8 mouse cellular contexts compared by ENCODE assay signal in genomic region chr6:128844131-128844530, GRCm38 (mm10). TPM values are rescaled to one million over a fixed set of nuclear protein-coding genes. Genes with fewer than 3 reads are reported as not detected.
A peak's percentile ranks its signal among the peaks of the same experiment; 100 is the strongest.
DNase-seq lines count a peak whose midpoint lies in the region; ATAC-seq and TF ChIP-seq lines count a peak whose summit lies in the region.

No protein-coding gene starts in this region.

- no peak for ATAC-seq in kidney, postnatal 0 days (replicated peaks; ENCODE audit: low FRiP score, low read depth)
- ATAC-seq in intestine, postnatal 0 days, result no peak

- no peak for DNase-seq in kidney, postnatal 0 days (ENCODE audit: low spot score)
- no peak for DNase-seq in kidney, adult 8-10 months
- DNase-seq in ES-CJ7 (ENCODE audit: low read depth, low spot score), result peak; percentile 45
- peak; percentile 18 for DNase-seq in embryonic facial prominence, embryonic 10.5 days (ENCODE audit: low spot score)
- peak; percentile 16 for DNase-seq in retina, embryonic 14.5 days (ENCODE audit: low spot score)
- DNase-seq in adrenal gland, postnatal 4 days (ENCODE audit: low spot score in 2 of 2), result no peak
- no peak for DNase-seq in spleen, postnatal 14 days (ENCODE audit: low spot score in 2 of 2)

- H3K4me1 ChIP-seq in kidney, postnatal 0 days (replicated peaks; ENCODE audit: insufficient read depth, low read length), result no peaks in the 10 kb centered on the region
- peaks cover 32% of the 10 kb centered on the region for H3K4me1 ChIP-seq in embryonic facial prominence, embryonic 10.5 days
- no peaks in the 10 kb centered on the region for H3K4me1 ChIP-seq in intestine, postnatal 0 days (replicated peaks; ENCODE audit: control insufficient read depth, insufficient read depth, low read length)

- H3K4me2 ChIP-seq in kidney, postnatal 0 days (ENCODE audit: low read length), result peak overlapping the region; percentile 65
- peak overlapping the region; percentile 73 for H3K4me2 ChIP-seq in intestine, postnatal 0 days (replicated peaks; ENCODE audit: low read depth)

- H3K27me3 ChIP-seq in kidney, postnatal 0 days (ENCODE audit: insufficient read depth, low read length), result no peaks in the 10 kb centered on the region
- 0 out of 2 replicates have a peak, but pooled peaks cover 5% of the 10 kb centered on the region for H3K27me3 ChIP-seq in embryonic facial prominence, embryonic 10.5 days (replicated peaks; ENCODE audit: low read depth, poor library complexity, severe bottlenecking)
- no peaks in the 10 kb centered on the region for H3K27me3 ChIP-seq in intestine, postnatal 0 days (replicated peaks; ENCODE audit: control insufficient read depth, insufficient read depth, low read length)

- WGBS in kidney, postnatal 0 days, result 24% methylated on average over 8 of the region's 8 CpGs
- 39% methylated on average over 8 of the region's 8 CpGs for WGBS in embryonic facial prominence, embryonic 10.5 days
- 25% methylated on average over 8 of the region's 8 CpGs for WGBS in intestine, postnatal 0 days

- H3K36me3 ChIP-seq in kidney, postnatal 0 days (ENCODE audit: insufficient read depth, low read length), result no peaks in the 10 kb centered on the region
- H3K36me3 ChIP-seq in embryonic facial prominence, embryonic 10.5 days (replicated peaks), result no peaks in the 10 kb centered on the region
- H3K36me3 ChIP-seq in intestine, postnatal 0 days (ENCODE audit: control insufficient read depth, insufficient read depth), result no peaks in the 10 kb centered on the region

- no peaks in the 10 kb centered on the region for H3K9me3 ChIP-seq in kidney, postnatal 0 days (replicated peaks; ENCODE audit: low read length)
- H3K9me3 ChIP-seq in embryonic facial prominence, embryonic 10.5 days, result no peaks in the 10 kb centered on the region
- no peaks in the 10 kb centered on the region for H3K9me3 ChIP-seq in intestine, postnatal 0 days (ENCODE audit: control insufficient read depth)

- H3K9ac ChIP-seq in kidney, postnatal 0 days (ENCODE audit: low read depth, low read length), result no peak overlapping the region
- H3K9ac ChIP-seq in intestine, postnatal 0 days (ENCODE audit: low read depth, low read length), result no peak overlapping the region

- no peak for TF ChIP-seq CTCF in kidney, postnatal 0 days (IDR thresholded peaks at IDR 0.05; ENCODE audit: low read depth)
- TF ChIP-seq CTCF in intestine, postnatal 0 days (IDR thresholded peaks at IDR 0.05; ENCODE audit: low read depth), result no peak

- peak overlapping the region; percentile 88; the same call in 1 of the 2 replicates for H3K4me3 ChIP-seq in kidney, postnatal 0 days (replicated peaks; ENCODE audit: low read depth, low read length)
- peak overlapping the region; percentile 78 for H3K4me3 ChIP-seq in embryonic facial prominence, embryonic 10.5 days
- peak overlapping the region; percentile 82; the same call in 1 of the 2 replicates for H3K4me3 ChIP-seq in intestine, postnatal 0 days (ENCODE audit: low read depth, low read length)

- no peak overlapping the region for H3K27ac ChIP-seq in kidney, postnatal 0 days
- peak overlapping the region; percentile 86; the same call in 1 of the 2 replicates for H3K27ac ChIP-seq in embryonic facial prominence, embryonic 10.5 days (replicated peaks)
- no peak overlapping the region for H3K27ac ChIP-seq in intestine, postnatal 0 days (ENCODE audit: low read depth, low read length)

RNA-seq across cellular contexts. Expression of gene Klrb1b, which starts 18.0 kb away (rescaled TPM):
- not detected in 2 replicates for polyA plus RNA-seq in kidney, postnatal 0 days (2015; fragmentation: Nextera tagmentation; extraction: Ambion mirVana)
- not detected in 2 replicates for polyA plus RNA-seq in embryonic facial prominence, embryonic 10.5 days (2016; fragmentation: Nextera tagmentation; extraction: Ambion mirVana)
- 0.35 and 0.80 TPM in 2 replicates for polyA plus RNA-seq in intestine, postnatal 0 days (2015; fragmentation: Nextera tagmentation; extraction: Ambion mirVana)
- total RNA-seq in adrenal gland, postnatal 4 days (2021), result under 1 TPM in 1 of 2 experiments, not detected in 1; 0.79 TPM

RNA-seq across cellular contexts. Expression of gene Gm44511, which starts 18.0 kb away (rescaled TPM):
- polyA plus RNA-seq in kidney, postnatal 0 days (2015; fragmentation: Nextera tagmentation; extraction: Ambion mirVana), result not detected in 2 replicates
- not detected in 2 replicates for polyA plus RNA-seq in embryonic facial prominence, embryonic 10.5 days (2016; fragmentation: Nextera tagmentation; extraction: Ambion mirVana)
- polyA plus RNA-seq in intestine, postnatal 0 days (2015; fragmentation: Nextera tagmentation; extraction: Ambion mirVana), result 0.25 TPM in 1 of 2 replicates, not detected in the other
- not detected for total RNA-seq in adrenal gland, postnatal 4 days (2021)

RNA-seq across cellular contexts. Expression of gene Clec2i, which starts 43.3 kb away (rescaled TPM):
- polyA plus RNA-seq in kidney, postnatal 0 days (2015; fragmentation: Nextera tagmentation; extraction: Ambion mirVana), result 0.12 TPM in 1 of 2 replicates, not detected in the other
- not detected in 2 replicates for polyA plus RNA-seq in embryonic facial prominence, embryonic 10.5 days (2016; fragmentation: Nextera tagmentation; extraction: Ambion mirVana)
- polyA plus RNA-seq in intestine, postnatal 0 days (2015; fragmentation: Nextera tagmentation; extraction: Ambion mirVana), result 0.18 and 0.21 TPM in 2 replicates
- under 1 TPM in 1 of 2 experiments, not detected in 1; 0.23 TPM for total RNA-seq in adrenal gland, postnatal 4 days (2021)

RNA-seq across cellular contexts. Expression of gene BC035044, which starts 46.8 kb away (rescaled TPM):
- polyA plus RNA-seq in kidney, postnatal 0 days (2015; fragmentation: Nextera tagmentation; extraction: Ambion mirVana), result 0.51 and 0.65 TPM in 2 replicates
- 1.1 and 2.0 TPM in 2 replicates for polyA plus RNA-seq in embryonic facial prominence, embryonic 10.5 days (2016; fragmentation: Nextera tagmentation; extraction: Ambion mirVana)
- 1.2 and 1.4 TPM in 2 replicates for polyA plus RNA-seq in intestine, postnatal 0 days (2015; fragmentation: Nextera tagmentation; extraction: Ambion mirVana)
- 1 to 10 TPM in 1 of 2 experiments, under 1 TPM in 1; 0.67 to 1.7 TPM for total RNA-seq in adrenal gland, postnatal 4 days (2021)

RNA-seq across cellular contexts. Expression of gene Klrb1c, which starts 55.1 kb away (rescaled TPM):
- polyA plus RNA-seq in kidney, postnatal 0 days (2015; fragmentation: Nextera tagmentation; extraction: Ambion mirVana), result 0.16 and 0.17 TPM in 2 replicates
- polyA plus RNA-seq in embryonic facial prominence, embryonic 10.5 days (2016; fragmentation: Nextera tagmentation; extraction: Ambion mirVana), result not detected in 2 replicates
- polyA plus RNA-seq in intestine, postnatal 0 days (2015; fragmentation: Nextera tagmentation; extraction: Ambion mirVana), result 0.21 and 0.27 TPM in 2 replicates
- total RNA-seq in adrenal gland, postnatal 4 days (2021), result under 1 TPM; 0.11 to 0.25 TPM

Comparison
In these comparisons a context has a peak if more than half of its experiments do, and no peak if none do; other contexts are left out.
1. DNase-seq: peak in ES-CJ7 (single experiment), embryonic facial prominence, embryonic 10.5 days (single experiment) and retina, embryonic 14.5 days (single experiment); none in kidney, postnatal 0 days (single experiment), kidney, adult 8-10 months (0 of 2), adrenal gland, postnatal 4 days (0 of 2) and spleen, postnatal 14 days (0 of 2).
2. Peak in every context shown above with its lines, with median percentiles within 50 percentile points of each other: H3K4me3 ChIP-seq.